ENCODE assay signal across 8 mouse cellular contexts in the genomic region with DNA sequence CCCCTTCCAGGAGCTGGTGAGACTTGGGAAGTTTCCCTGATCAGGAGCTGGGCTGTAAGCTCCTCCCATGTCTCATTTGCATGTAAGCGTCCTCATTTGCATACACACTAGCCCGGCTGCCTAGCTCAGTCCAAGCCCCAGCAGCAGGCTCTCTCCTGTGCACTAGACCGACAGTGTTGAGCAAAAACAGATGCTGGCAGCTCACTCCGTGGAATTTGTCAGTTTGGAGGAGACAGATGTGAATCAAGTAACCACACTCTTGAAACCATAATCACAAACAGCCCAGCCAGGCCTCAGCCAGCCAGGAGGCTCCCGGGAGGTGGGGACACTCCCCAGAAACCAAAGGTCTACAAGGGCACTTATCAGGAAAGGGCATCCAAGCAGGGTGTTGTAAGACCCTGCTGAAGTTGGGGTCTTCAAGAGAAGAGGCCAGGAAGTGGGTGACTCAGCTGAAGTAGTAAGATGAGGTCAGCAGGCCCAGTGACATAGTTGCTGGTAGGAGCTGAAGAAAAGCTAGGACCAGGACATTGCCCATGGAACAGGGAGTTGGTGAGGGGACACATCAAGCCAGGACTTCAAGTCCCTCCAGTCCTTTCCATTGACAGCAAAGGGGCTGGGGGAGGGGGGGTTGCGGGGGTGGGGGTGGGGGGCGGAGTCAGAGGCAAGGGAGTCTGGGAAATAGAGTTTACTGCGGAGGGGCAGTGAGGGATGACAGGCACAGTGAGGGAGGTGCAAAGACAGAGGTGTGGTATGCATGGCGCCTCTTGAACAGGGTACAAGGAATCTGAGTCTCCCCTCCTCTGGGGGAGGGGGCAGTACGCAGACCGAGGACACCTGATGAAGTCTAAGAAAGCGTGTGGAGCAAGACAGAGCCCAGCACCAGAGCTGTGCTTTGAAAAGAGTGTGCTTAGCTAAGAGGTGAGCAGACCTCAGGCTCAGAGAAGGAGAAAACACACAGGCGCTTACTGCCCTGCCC. TPM values are rescaled to one million over a fixed set of nuclear protein-coding genes. Genes with fewer than 3 reads are reported as not detected.
DNase-seq lines count a peak whose midpoint lies in the region; ATAC-seq lines count a peak whose summit lies in the region.

No protein-coding gene starts in this region.

- H3K36me3 ChIP-seq in forebrain, embryonic 11.5 days (ENCODE audit: control insufficient read depth, insufficient read depth, low read length) = no peaks in the 10 kb centered on the region
- no peaks in the 10 kb centered on the region for H3K36me3 ChIP-seq in hindbrain, embryonic 12.5 days
- no peaks in the 10 kb centered on the region for H3K36me3 ChIP-seq in liver, embryonic 11.5 days (ENCODE audit: control insufficient read depth, insufficient read depth, low read length)

- H3K9ac ChIP-seq in forebrain, embryonic 11.5 days (ENCODE audit: low read length) = peak overlapping the region; percentile 35
- H3K9ac ChIP-seq in hindbrain, embryonic 12.5 days = no peak overlapping the region
- no peak overlapping the region for H3K9ac ChIP-seq in liver, embryonic 11.5 days (ENCODE audit: low read depth, low read length)

- no peak overlapping the region for H3K4me3 ChIP-seq in forebrain, embryonic 11.5 days (ENCODE audit: low read depth, low read length)
- no peak overlapping the region for H3K4me3 ChIP-seq in hindbrain, embryonic 12.5 days
- no peak overlapping the region for H3K4me3 ChIP-seq in liver, embryonic 11.5 days (ENCODE audit: low read depth, low read length)

- DNase-seq in adrenal gland, postnatal 14 days = peak; percentile 46
- DNase-seq in adrenal gland, adult 8-10 months = no peak
- DNase-seq in forebrain, embryonic 11.5 days (ENCODE audit: low spot score) = peak; percentile 76
- peak; percentile 60 for DNase-seq in liver, embryonic 11.5 days (ENCODE audit: low spot score)
- peak; percentile 76 for DNase-seq in retina, embryonic 14.5 days (ENCODE audit: low spot score)
- no peak for DNase-seq in layer of hippocampus, adult 9-11 months
- DNase-seq in c-Kit-positive CD71-positive TER-119-positive erythroid progenitor cells, embryonic 14.5 days (ENCODE audit: low spot score) = no peak

- H3K4me1 ChIP-seq in forebrain, embryonic 11.5 days (replicated peaks; ENCODE audit: control insufficient read depth, insufficient read depth, low read length) = peaks cover 11% of the 10 kb centered on the region
- H3K4me1 ChIP-seq in hindbrain, embryonic 12.5 days = peaks cover 33% of the 10 kb centered on the region
- H3K4me1 ChIP-seq in liver, embryonic 11.5 days (replicated peaks; ENCODE audit: control insufficient read depth, insufficient read depth, low read length) = peaks cover 15% of the 10 kb centered on the region

- WGBS in forebrain, embryonic 11.5 days = 17% methylated on average over 13 of the region's 13 CpGs
- WGBS in hindbrain, embryonic 12.5 days = 16% methylated on average over 13 of the region's 13 CpGs
- 20% methylated on average over 13 of the region's 13 CpGs for WGBS in liver, embryonic 11.5 days

- peak; percentile 88 for ATAC-seq in forebrain, embryonic 11.5 days (replicated peaks; ENCODE audit: low FRiP score)
- ATAC-seq in hindbrain, embryonic 12.5 days (ENCODE audit: low FRiP score) = peak; percentile 81
- ATAC-seq in liver, embryonic 11.5 days (replicated peaks; ENCODE audit: low FRiP score) = peak; percentile 51; the same call in 1 of the 2 replicates

- peak overlapping the region; percentile 21; the same call in 1 of the 2 replicates for H3K4me2 ChIP-seq in forebrain, embryonic 11.5 days (ENCODE audit: low read depth, low read length, severe bottlenecking)
- 0 out of 2 replicates have a peak overlapping the region, but pooled peaks have one; percentile 8 for H3K4me2 ChIP-seq in hindbrain, embryonic 12.5 days (replicated peaks)
- no peak overlapping the region for H3K4me2 ChIP-seq in liver, embryonic 11.5 days

- H3K27ac ChIP-seq in forebrain, embryonic 11.5 days (ENCODE audit: low read depth, low read length) = peak overlapping the region; percentile 57
- H3K27ac ChIP-seq in hindbrain, embryonic 12.5 days = peak overlapping the region; percentile 76
- H3K27ac ChIP-seq in liver, embryonic 11.5 days (ENCODE audit: low read depth, low read length) = peak overlapping the region; percentile 23; the same call in 1 of the 2 replicates

- no peaks in the 10 kb centered on the region for H3K9me3 ChIP-seq in forebrain, embryonic 11.5 days (ENCODE audit: control insufficient read depth, low read length)
- H3K9me3 ChIP-seq in hindbrain, embryonic 12.5 days (replicated peaks) = no peaks in the 10 kb centered on the region
- no peaks in the 10 kb centered on the region for H3K9me3 ChIP-seq in liver, embryonic 11.5 days (ENCODE audit: control insufficient read depth, low read length)

- no peaks in the 10 kb centered on the region for H3K27me3 ChIP-seq in forebrain, embryonic 11.5 days (ENCODE audit: control insufficient read depth, insufficient read depth, low read length)
- no peaks in the 10 kb centered on the region for H3K27me3 ChIP-seq in hindbrain, embryonic 12.5 days
- 0 out of 2 replicates have a peak, but pooled peaks cover 2% of the 10 kb centered on the region for H3K27me3 ChIP-seq in liver, embryonic 11.5 days (replicated peaks; ENCODE audit: control insufficient read depth, insufficient read depth, low read length)

RNA-seq across cellular contexts. Expression of gene Gse1, which starts 11.1 kb away (rescaled TPM):
- 29.9 and 33.9 TPM in 2 replicates for total RNA-seq in adrenal gland, postnatal 14 days (2021)
- total RNA-seq in adrenal gland, adult 8-10 months (2022) = 10 to 100 TPM; 30.7 to 64.5 (median 48.4) TPM
- polyA plus RNA-seq in forebrain, embryonic 11.5 days (2014; fragmentation: Nextera tagmentation; extraction: Ambion mirVana) = 22.2 and 23.6 TPM in 2 replicates
- 22.4 and 24.0 TPM in 2 replicates for polyA plus RNA-seq in hindbrain, embryonic 12.5 days (2016; fragmentation: Nextera tagmentation; extraction: Ambion mirVana)
- 23.1 and 25.3 TPM in 2 replicates for polyA plus RNA-seq in liver, embryonic 11.5 days (2014; fragmentation: Nextera tagmentation; extraction: Ambion mirVana)

RNA-seq across cellular contexts. Expression of gene Fam92b, which starts 39.9 kb away (rescaled TPM):
- 1.0 and 1.1 TPM in 2 replicates for total RNA-seq in adrenal gland, postnatal 14 days (2021)
- 1 to 10 TPM in 3 of 4 experiments, under 1 TPM in 1; 0.99 to 4.1 (median 2.6) TPM for total RNA-seq in adrenal gland, adult 8-10 months (2022)
- polyA plus RNA-seq in forebrain, embryonic 11.5 days (2014; fragmentation: Nextera tagmentation; extraction: Ambion mirVana) = 2.0 and 2.1 TPM in 2 replicates
- polyA plus RNA-seq in hindbrain, embryonic 12.5 days (2016; fragmentation: Nextera tagmentation; extraction: Ambion mirVana) = 1.6 and 3.0 TPM in 2 replicates
- polyA plus RNA-seq in liver, embryonic 11.5 days (2014; fragmentation: Nextera tagmentation; extraction: Ambion mirVana) = 0.27 TPM in 1 of 2 replicates, not detected in the other

Comparison
In these comparisons a context has a peak if more than half of its experiments do, and no peak if none do; other contexts are left out.
1. DNase-seq: peak in adrenal gland, postnatal 14 days (single experiment), forebrain, embryonic 11.5 days (single experiment), liver, embryonic 11.5 days (single experiment) and retina, embryonic 14.5 days (single experiment); none in adrenal gland, adult 8-10 months (single experiment), layer of hippocampus, adult 9-11 months (single experiment) and c-Kit-positive CD71-positive TER-119-positive erythroid progenitor cells, embryonic 14.5 days (single experiment).
2. H3K27ac ChIP-seq: peak in every context shown above with its lines; median percentile 76 in hindbrain, embryonic 12.5 days; 57 in forebrain, embryonic 11.5 days; 23 in liver, embryonic 11.5 days.
3. Peak in every context shown above with its lines, with median percentiles within 50 percentile points of each other: ATAC-seq.